In the genomic region with DNA sequence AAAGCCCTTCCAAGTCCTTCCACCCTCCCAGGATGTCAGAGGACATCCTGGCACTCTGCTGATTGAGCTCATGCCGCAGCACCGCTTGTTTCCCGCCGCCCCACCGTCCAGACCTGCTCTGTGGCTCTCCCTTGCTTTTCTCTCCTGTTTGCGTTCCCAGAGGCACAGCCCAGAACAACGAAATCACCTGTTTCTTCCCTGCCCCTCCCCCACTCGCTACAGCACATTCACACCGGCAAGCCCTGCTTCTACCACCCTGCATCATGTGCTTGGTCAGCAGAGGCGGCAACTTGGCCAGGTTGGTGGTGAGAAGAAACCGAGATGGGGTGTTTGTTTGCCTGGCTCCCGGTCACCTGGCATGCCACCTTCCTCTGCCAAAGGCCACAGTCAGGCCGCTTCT, we compare ENCODE assay signal across 7 mouse cellular contexts. TPM values are rescaled to one million over a fixed set of nuclear protein-coding genes. Genes with fewer than 3 reads are reported as not detected.
DNase-seq lines count a peak whose midpoint lies in the region; ATAC-seq and TF ChIP-seq lines count a peak whose summit lies in the region.

No protein-coding gene starts in this region.

- H3K9me3 ChIP-seq in hindbrain, postnatal 0 days (ENCODE audit: low read length) = no peaks in the 10 kb centered on the region
- no peaks in the 10 kb centered on the region for H3K9me3 ChIP-seq in hindbrain, embryonic 12.5 days (replicated peaks)
- no peaks in the 10 kb centered on the region for H3K9me3 ChIP-seq in stomach, embryonic 15.5 days
- no peaks in the 10 kb centered on the region for H3K9me3 ChIP-seq in forebrain, embryonic 11.5 days (ENCODE audit: control insufficient read depth, low read length)

- H3K36me3 ChIP-seq in hindbrain, postnatal 0 days (ENCODE audit: insufficient read depth, low read length) = no peaks in the 10 kb centered on the region
- no peaks in the 10 kb centered on the region for H3K36me3 ChIP-seq in hindbrain, embryonic 12.5 days
- no peaks in the 10 kb centered on the region for H3K36me3 ChIP-seq in stomach, embryonic 15.5 days
- no peaks in the 10 kb centered on the region for H3K36me3 ChIP-seq in forebrain, embryonic 11.5 days (ENCODE audit: control insufficient read depth, insufficient read depth, low read length)

- WGBS in hindbrain, postnatal 0 days = 29% methylated on average over 13 of the region's 13 CpGs
- WGBS in hindbrain, embryonic 12.5 days = 36% methylated on average over 13 of the region's 13 CpGs
- 23% methylated on average over 13 of the region's 13 CpGs for WGBS in stomach, embryonic 15.5 days
- 30% methylated on average over 13 of the region's 13 CpGs for WGBS in forebrain, embryonic 11.5 days

- intact Hi-C loops in gastrocnemius, adult 2 months (cut with DNase I) = no loop called here

- no peak overlapping the region for H3K4me3 ChIP-seq in hindbrain, postnatal 0 days (ENCODE audit: low read length)
- H3K4me3 ChIP-seq in hindbrain, embryonic 12.5 days = no peak overlapping the region
- peak overlapping the region; percentile 55 for H3K4me3 ChIP-seq in gastrocnemius, adult 2 months
- H3K4me3 ChIP-seq in stomach, embryonic 15.5 days (replicated peaks) = no peak overlapping the region
- H3K4me3 ChIP-seq in forebrain, embryonic 11.5 days (ENCODE audit: low read depth, low read length) = no peak overlapping the region

- TF ChIP-seq CTCF in hindbrain, postnatal 0 days (IDR thresholded peaks at IDR 0.05; ENCODE audit: low read depth) = no peak
- TF ChIP-seq CTCF in gastrocnemius, adult 2 months (IDR thresholded peaks at IDR 0.05) = no peak

- H3K4me2 ChIP-seq in hindbrain, postnatal 0 days (ENCODE audit: low read depth, low read length) = no peak overlapping the region
- no peak overlapping the region for H3K4me2 ChIP-seq in hindbrain, embryonic 12.5 days (replicated peaks)
- peak overlapping the region; percentile 19; the same call in 1 of the 2 replicates for H3K4me2 ChIP-seq in stomach, embryonic 15.5 days
- no peak overlapping the region for H3K4me2 ChIP-seq in forebrain, embryonic 11.5 days (ENCODE audit: low read depth, low read length, severe bottlenecking)

- no peak for DNase-seq in hindbrain, postnatal 0 days (ENCODE audit: low spot score)
- peak; percentile 90 for DNase-seq in gastrocnemius, adult 2 months
- peak; percentile 63 for DNase-seq in kidney, postnatal 10 days
- no peak for DNase-seq in forebrain, embryonic 11.5 days (ENCODE audit: low spot score)

- no peaks in the 10 kb centered on the region for H3K27me3 ChIP-seq in hindbrain, postnatal 0 days (ENCODE audit: insufficient read depth, low read length)
- no peaks in the 10 kb centered on the region for H3K27me3 ChIP-seq in hindbrain, embryonic 12.5 days
- no peaks in the 10 kb centered on the region for H3K27me3 ChIP-seq in stomach, embryonic 15.5 days (replicated peaks)
- H3K27me3 ChIP-seq in forebrain, embryonic 11.5 days (ENCODE audit: control insufficient read depth, insufficient read depth, low read length) = no peaks in the 10 kb centered on the region

- no peak overlapping the region for H3K27ac ChIP-seq in hindbrain, postnatal 0 days
- no peak overlapping the region for H3K27ac ChIP-seq in hindbrain, embryonic 12.5 days
- H3K27ac ChIP-seq in gastrocnemius, adult 2 months = peak overlapping the region; percentile 96
- no peak overlapping the region for H3K27ac ChIP-seq in stomach, embryonic 15.5 days
- no peak overlapping the region for H3K27ac ChIP-seq in forebrain, embryonic 11.5 days (ENCODE audit: low read depth, low read length)

- peak; percentile 38; the same call in 1 of the 2 replicates for ATAC-seq in hindbrain, postnatal 0 days
- ATAC-seq in hindbrain, embryonic 12.5 days (ENCODE audit: low FRiP score) = no peak
- 0 out of 2 replicates have a peak, but pooled peaks have one; percentile 28 for ATAC-seq in stomach, embryonic 15.5 days (ENCODE audit: insufficient read depth, low FRiP score, low read depth)
- ATAC-seq in inflammation-experienced regulatory T-cells, adult 6 months = no peak
- no peak for ATAC-seq in forebrain, embryonic 11.5 days (replicated peaks; ENCODE audit: low FRiP score)

- no peak overlapping the region for H3K9ac ChIP-seq in hindbrain, postnatal 0 days (replicated peaks; ENCODE audit: low read length)
- no peak overlapping the region for H3K9ac ChIP-seq in hindbrain, embryonic 12.5 days
- no peak overlapping the region for H3K9ac ChIP-seq in stomach, embryonic 15.5 days
- H3K9ac ChIP-seq in forebrain, embryonic 11.5 days (ENCODE audit: low read length) = no peak overlapping the region

- H3K4me1 ChIP-seq in hindbrain, postnatal 0 days (ENCODE audit: insufficient read depth, low read length) = no peaks in the 10 kb centered on the region
- no peaks in the 10 kb centered on the region for H3K4me1 ChIP-seq in hindbrain, embryonic 12.5 days
- no peaks in the 10 kb centered on the region for H3K4me1 ChIP-seq in stomach, embryonic 15.5 days
- H3K4me1 ChIP-seq in forebrain, embryonic 11.5 days (replicated peaks; ENCODE audit: control insufficient read depth, insufficient read depth, low read length) = no peaks in the 10 kb centered on the region

RNA-seq across cellular contexts. Expression of a gene that starts 13.9 kb away (rescaled TPM):
- 30.9 and 34.4 TPM in 2 replicates for total RNA-seq in hindbrain, postnatal 0 days (2014; rRNA removed)
- polyA plus RNA-seq in hindbrain, postnatal 0 days (2015; fragmentation: Nextera tagmentation; extraction: Ambion mirVana) = 27.3 and 28.1 TPM in 2 replicates
- 54.9 and 59.2 TPM in 2 replicates for polyA plus RNA-seq in hindbrain, embryonic 12.5 days (2016; fragmentation: Nextera tagmentation; extraction: Ambion mirVana)
- 10 to 100 TPM; 31.7 to 37.5 TPM for total RNA-seq in gastrocnemius, adult 2 months (2021)
- polyA plus RNA-seq in stomach, embryonic 15.5 days (2015; fragmentation: Nextera tagmentation; extraction: Ambion mirVana) = 46.0 and 47.7 TPM in 2 replicates
- polyA plus RNA-seq in inflammation-experienced regulatory T-cells, adult 6 months (2017; shearing (Covaris generic)) = 100 to 1,000 TPM in 1 of 3 experiments, 10 to 100 TPM in 2; 73.0 to 117 (median 87.5) TPM
- 77.3 and 81.6 TPM in 2 replicates for polyA plus RNA-seq in forebrain, embryonic 11.5 days (2014; fragmentation: Nextera tagmentation; extraction: Ambion mirVana)

RNA-seq across cellular contexts. Expression of a gene that starts 55.9 kb away (rescaled TPM):
- total RNA-seq in hindbrain, postnatal 0 days (2014; rRNA removed) = 79.6 and 80.0 TPM in 2 replicates
- 62.3 and 64.8 TPM in 2 replicates for polyA plus RNA-seq in hindbrain, postnatal 0 days (2015; fragmentation: Nextera tagmentation; extraction: Ambion mirVana)
- 155 TPM in 2 replicates for polyA plus RNA-seq in hindbrain, embryonic 12.5 days (2016; fragmentation: Nextera tagmentation; extraction: Ambion mirVana)
- total RNA-seq in gastrocnemius, adult 2 months (2021) = 10 to 100 TPM; 58.2 to 76.0 TPM
- polyA plus RNA-seq in stomach, embryonic 15.5 days (2015; fragmentation: Nextera tagmentation; extraction: Ambion mirVana) = 82.5 and 102 TPM in 2 replicates
- polyA plus RNA-seq in inflammation-experienced regulatory T-cells, adult 6 months (2017; shearing (Covaris generic)) = 10 to 100 TPM; 17.4 to 35.2 (median 18.9) TPM
- polyA plus RNA-seq in forebrain, embryonic 11.5 days (2014; fragmentation: Nextera tagmentation; extraction: Ambion mirVana) = 214 and 221 TPM in 2 replicates

Comparison
In these comparisons a context has a peak if more than half of its experiments do, and no peak if none do; other contexts are left out.
1. ATAC-seq: peak in hindbrain, postnatal 0 days (single experiment) and stomach, embryonic 15.5 days (single experiment); none in hindbrain, embryonic 12.5 days (single experiment), inflammation-experienced regulatory T-cells, adult 6 months (single experiment) and forebrain, embryonic 11.5 days (single experiment).
2. DNase-seq: peak in gastrocnemius, adult 2 months (single experiment) and kidney, postnatal 10 days (single experiment); none in hindbrain, postnatal 0 days (single experiment) and forebrain, embryonic 11.5 days (single experiment).